Mouse (Mus musculus) right cerebral cortex, adult 2 months (tissue): ENCODE data around the gene Bbx.

Experiments
- DNase-seq, 2 experiments: peaks; one replicate each; pipeline ENCODE4 v3.0.0; 2021 to 2022; ENCODE audit warnings: low spot score in 2 of 2

The Bbx gene

DNA sequence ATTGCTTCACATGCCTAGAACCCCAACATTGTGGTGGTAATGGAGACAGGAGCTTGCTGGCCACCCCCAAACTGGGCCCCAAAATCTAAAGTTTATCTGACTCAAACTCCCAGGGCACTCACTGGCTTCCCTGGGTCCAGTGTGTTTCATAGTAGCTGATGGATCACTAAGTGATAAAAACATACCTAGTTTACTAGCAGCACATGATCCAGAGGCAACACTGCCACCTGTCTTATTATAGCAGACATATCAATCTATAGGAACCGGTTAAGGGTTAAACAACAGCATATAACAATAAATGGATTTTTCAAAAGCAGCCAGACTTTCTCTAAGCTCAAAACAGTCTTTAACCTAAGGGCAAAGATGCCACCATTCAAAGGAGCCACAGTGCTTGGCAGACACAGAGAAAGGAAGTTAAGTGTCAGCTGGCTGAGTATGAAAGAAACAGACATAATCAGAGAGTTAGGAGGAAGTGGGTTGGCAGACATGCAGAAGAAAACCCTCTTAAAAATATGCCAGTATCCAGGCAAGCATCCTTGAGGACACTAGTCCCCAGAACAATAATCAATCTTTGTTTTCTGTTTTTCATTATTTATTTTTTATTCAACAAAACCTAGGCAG lies 116.7 kb downstream of the Bbx start:
- DNase-seq: no peak

DNA sequence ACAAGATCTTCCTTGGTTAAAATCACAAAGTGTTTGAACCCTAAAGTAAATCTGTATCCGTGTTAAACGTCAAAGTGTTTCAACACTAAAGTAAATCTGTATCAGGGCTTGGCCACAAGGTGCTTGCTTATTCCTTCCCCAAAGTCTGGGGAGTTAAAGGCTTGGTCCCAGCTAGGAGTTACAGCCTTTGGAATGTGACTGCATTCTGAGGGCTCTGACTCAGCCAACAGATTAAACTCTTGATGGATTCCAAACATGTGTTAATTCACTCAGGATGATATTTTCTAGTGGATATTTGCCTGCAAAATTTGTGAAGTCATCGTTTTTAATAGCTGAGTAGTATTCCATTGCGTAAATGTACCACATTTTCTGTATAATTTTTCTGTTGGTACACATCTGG lies 120.6 kb downstream of the Bbx start:
- no peak for DNase-seq

- DNase-seq: peak; percentile 69 to 85
Observed at GRCm38 (mm10) chr16:50309411-50310042, 122.7 kb downstream of the Bbx start.

GRCm38 (mm10) chr16:50308256-50308655 lies 123.9 kb downstream of the Bbx start:
- DNase-seq: no peak

GRCm38 (mm10) chr16:50307231-50307630 lies 125.0 kb downstream of the Bbx start:
- no peak for DNase-seq

DNA sequence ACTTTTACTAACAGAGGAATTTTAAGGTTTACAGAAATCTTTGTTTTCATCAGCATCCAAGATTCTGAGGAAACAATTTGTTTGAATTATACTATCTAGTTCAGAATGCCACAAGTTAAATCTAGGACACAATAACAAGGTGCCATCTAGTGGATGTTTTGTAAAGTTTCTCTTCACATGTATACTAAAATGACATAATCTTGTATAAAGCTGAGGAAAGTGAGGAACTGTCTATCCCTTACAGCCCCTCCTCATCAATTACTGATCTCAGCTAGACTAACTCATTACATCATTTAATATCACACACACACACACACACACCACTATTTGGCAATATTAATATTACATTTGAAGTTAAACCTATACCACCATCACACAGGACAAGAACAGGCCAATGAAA lies 125.5 kb downstream of the Bbx start:
- DNase-seq: no peak

- DNase-seq: no peak
Observed at GRCm38 (mm10) chr16:50305156-50305555, 127.0 kb downstream of the Bbx start.

DNA sequence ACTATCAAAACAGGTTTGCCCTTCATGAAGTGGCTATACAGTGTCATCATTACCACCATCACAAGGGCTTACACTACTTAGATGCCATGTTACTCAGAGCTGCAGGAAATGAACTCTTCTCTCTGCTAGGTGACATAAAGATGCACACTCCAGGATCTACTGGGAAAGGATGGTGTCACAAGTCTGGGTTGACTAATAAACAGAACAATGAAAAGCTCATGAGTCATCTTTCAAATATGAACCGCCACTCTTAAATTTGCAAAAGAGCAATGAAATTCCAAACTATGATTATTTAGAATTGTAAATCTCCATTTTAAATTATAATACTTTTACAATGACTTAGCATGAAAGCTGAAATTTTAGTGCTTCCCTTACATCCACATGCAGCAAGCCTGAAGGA lies 129.6 kb downstream of the Bbx start:
- no peak for DNase-seq

- no peak for DNase-seq
Observed at GRCm38 (mm10) chr16:50298743-50299443, 133.3 kb downstream of the Bbx start.

- peak in 1 of 2 experiments; percentile 38 for DNase-seq
Observed at GRCm38 (mm10) chr16:50293502-50294228, 138.5 kb downstream of the Bbx start.

DNA sequence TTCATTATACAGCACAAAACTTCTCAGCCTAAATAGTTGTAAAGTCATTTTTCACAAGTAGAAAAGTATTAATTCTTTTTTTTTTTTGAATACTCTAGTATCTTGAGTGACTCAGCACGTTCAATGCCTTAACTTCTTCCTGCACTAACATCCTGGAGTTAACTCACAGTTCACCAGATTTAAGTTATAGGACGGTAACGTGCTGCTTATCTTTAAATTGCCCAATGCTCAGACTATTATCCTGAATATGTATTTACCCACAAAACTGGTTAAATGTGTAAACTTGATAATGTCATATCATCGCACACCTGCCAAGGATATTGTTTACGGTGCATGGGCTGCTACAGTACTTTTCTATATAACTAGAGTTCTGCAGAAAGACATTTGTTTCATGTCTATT lies 139.4 kb downstream of the Bbx start:
- DNase-seq: no peak

DNA sequence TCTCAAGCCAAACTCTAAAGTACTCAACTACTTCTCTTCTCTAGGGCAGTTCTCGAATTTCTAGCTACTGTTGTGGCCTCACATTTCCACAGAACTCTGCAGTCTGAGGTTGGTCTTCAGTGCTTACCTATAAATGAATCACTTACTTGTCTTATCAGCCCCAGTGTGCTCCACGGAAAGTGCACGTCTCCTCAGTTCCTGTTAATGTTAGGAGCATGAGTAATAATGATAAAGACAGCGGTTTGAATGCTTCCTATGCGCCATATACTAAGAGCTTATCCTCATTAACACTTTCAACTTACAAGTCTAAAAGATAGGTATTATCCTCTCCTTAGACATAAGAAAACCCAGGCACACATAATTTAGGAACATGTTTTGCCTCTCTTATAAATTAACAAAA lies 142.4 kb downstream of the Bbx start:
- DNase-seq: no peak

DNA sequence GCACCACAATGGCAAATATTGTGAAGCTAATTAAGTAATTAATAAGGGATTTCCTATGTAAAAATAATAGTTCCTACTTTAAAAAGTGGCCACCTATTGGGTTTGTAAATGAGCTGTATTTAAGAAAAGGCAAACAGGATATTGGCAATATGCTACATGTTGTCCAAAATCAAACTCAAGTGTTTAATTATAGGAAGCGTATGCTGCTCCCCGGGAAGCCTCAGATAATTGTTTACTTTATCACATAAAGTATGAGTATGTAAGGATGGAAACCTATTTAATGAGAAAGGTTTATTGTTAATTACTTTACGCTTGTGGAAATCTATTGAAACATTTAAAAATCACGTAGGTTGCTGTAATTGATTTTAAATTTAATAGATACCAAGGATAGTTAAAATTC lies 159.4 kb downstream of the Bbx start:
- no peak for DNase-seq

- DNase-seq: no peak
Observed at GRCm38 (mm10) chr16:50262647-50263046, 169.5 kb downstream of the Bbx start.

- no peak for DNase-seq
Observed at GRCm38 (mm10) chr16:50262209-50262608, 170.0 kb downstream of the Bbx start.

DNA sequence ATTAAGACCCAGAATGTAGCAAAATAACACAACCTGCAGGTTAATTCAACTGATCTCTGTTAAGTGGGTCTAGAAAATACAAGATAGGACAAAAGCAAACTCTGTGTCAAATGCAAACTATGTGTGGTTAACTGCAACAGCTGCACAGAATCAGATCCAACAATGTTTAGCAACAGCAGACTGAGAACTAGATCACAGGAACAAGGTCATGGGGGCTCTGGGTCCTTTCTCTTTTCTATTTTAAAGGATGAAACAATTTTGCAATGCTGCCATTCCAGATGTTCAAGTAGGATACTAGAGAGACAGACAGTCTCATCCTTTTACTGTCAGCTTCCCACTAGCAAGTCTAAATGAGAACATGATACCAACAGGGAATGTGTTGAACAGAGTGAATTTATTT lies 170.4 kb downstream of the Bbx start:
- DNase-seq: no peak

DNA sequence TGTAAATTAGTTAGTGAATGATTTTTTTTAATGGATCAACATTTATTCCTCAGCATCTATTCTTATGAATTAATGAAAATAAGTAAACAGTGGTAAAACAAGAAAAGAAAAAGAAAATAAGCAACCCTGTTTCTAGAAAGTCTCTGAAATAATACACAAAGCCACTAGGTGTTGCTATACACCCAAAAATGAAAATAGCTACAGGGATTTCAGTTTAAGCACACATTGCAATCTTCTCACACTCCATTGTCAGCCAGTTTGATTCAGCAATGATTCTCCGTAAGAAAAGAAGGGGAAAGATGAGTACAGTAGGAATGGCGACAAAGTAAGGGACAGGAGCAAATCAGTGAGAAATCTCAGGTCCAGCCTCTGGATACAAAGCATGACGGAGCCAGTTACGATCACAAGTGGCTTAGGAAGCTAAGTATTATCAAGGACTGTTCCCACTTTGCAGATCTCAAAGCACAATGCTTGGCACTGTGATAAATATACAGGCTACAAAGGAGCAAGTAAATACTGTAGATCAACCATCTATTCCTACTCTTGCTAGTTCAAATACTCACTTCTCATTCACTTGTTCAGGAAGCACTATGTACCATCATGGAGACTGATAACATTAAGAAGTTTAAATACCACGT lies 177.5 kb downstream of the Bbx start:
- peak in 1 of 2 experiments; percentile 17 for DNase-seq

GRCm38 (mm10) chr16:50251417-50251975 lies 180.7 kb downstream of the Bbx start:
- DNase-seq: no peak

- no peak for DNase-seq
Observed at GRCm38 (mm10) chr16:50250469-50250868, 181.7 kb downstream of the Bbx start.

- DNase-seq: no peak
Observed at GRCm38 (mm10) chr16:50249036-50249435, 183.2 kb downstream of the Bbx start.

- DNase-seq: peak in 1 of 2 experiments; percentile 12
Observed at GRCm38 (mm10) chr16:50242444-50242843, 189.7 kb downstream of the Bbx start.

DNA sequence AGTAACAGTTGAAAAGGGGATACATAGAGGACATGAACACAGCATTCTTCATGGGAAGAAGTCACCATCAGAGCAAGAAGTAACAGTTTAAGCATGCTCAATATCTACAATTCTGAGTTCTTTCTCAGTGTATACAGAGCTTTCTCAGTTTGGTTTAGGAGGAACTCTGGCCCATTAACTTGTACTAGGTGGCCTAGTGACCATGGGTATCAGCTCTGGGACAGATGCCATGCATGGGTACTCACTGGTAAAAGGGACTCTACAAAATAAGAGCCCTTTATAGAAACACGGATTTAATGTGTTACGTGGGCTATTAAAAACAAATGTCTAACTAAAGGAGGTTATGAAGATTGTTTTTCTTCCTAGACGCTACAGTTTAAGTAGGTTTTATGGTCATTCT lies 190.6 kb downstream of the Bbx start:
- no peak for DNase-seq
